Mouse (Mus musculus): Measurements from ENCODE around the gene Creg2. TPM values are rescaled to one million over a fixed set of nuclear protein-coding genes. Genes with fewer than 3 reads are reported as not detected.

Gene Creg2
- not detected in 2 replicates for polyA plus RNA-seq (2011; ENCODE audit: insufficient read length, low read depth, missing spikeins)

DNA sequence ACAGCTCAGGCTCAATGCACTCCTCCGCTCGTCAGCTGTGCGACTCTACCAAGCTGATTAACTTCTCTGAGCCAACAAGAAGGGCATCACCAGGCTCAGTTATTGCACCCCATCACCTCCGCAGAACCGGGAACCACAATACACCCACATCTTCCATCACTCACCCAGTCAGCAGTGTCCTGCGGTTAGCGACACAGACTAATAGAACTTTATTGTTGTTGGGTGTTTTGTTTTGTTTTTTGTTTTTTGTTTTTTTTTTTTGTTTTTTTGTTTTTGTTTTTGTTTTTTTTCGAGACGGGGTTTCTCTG lies at the start of gene Creg2:
TSS of gene Creg2 (minus strand) at position 234 of the 308 bp plus-strand sequence.
- no peak within 1 kb of the TSS for H3K27ac ChIP-seq (ENCODE audit: insufficient read depth, low read length)
- 0 out of 2 replicates have a peak, but pooled peaks cover 2% of the 10 kb centered on the region for H3K4me1 ChIP-seq (ENCODE audit: control insufficient read depth, insufficient read depth, low read length)
- peak within 1 kb of the TSS; percentile 28 for H3K4me3 ChIP-seq (ENCODE audit: insufficient read depth, low read length)
- TF ChIP-seq CTCF (IDR thresholded peaks at IDR 0.05; ENCODE audit: borderline replicate concordance, insufficient read depth, low read length) (no peak), POLR2A (IDR thresholded peaks at IDR 0.05; ENCODE audit: low read depth, low read length) (no peak)

GRCm38 (mm10) chr1:39700599-39701273 lies 49.5 kb upstream of the Creg2 start:
- no peaks in the 10 kb centered on the region for H3K4me1 ChIP-seq (ENCODE audit: control insufficient read depth, insufficient read depth, low read length)
- TF ChIP-seq CTCF (IDR thresholded peaks at IDR 0.05; ENCODE audit: borderline replicate concordance, insufficient read depth, low read length) (no peak), POLR2A (IDR thresholded peaks at IDR 0.05; ENCODE audit: low read depth, low read length) (no peak)
- no peak overlapping the region for H3K4me3 ChIP-seq (ENCODE audit: insufficient read depth, low read length)
- H3K27ac ChIP-seq (ENCODE audit: insufficient read depth, low read length), result no peak overlapping the region

DNA sequence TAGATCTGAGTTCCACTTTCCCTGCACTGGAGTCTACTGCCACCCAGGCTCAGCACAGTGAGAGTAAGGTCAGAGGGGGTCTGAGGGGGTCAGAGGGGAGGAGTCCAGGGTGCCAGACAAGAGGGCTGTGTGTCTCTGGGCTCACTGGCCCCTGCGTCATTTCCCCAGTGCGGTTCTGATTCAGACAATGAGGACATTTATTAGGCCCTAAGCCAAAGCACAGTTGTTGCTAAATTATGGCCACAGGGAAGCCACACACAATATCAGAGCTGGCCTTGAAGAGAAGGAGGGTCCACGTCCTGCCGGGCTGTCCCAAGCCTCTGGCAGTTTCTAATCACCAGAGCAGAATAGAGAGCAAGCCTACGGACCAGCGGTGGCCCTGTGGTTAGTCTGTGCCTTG lies 47.2 kb upstream of the Creg2 start:
- Histone ChIP-seq H3K4me1 (ENCODE audit: control insufficient read depth, insufficient read depth, low read length) (no peaks in the 10 kb centered on the region), H3K27ac (ENCODE audit: insufficient read depth, low read length) (no peak overlapping the region), H3K4me3 (ENCODE audit: insufficient read depth, low read length) (no peak overlapping the region)
- no peak for TF ChIP-seq CTCF (IDR thresholded peaks at IDR 0.05; ENCODE audit: borderline replicate concordance, insufficient read depth, low read length)
- TF ChIP-seq POLR2A (IDR thresholded peaks at IDR 0.05; ENCODE audit: low read depth, low read length), result no peak

GRCm38 (mm10) chr1:39695198-39695597 lies 43.9 kb upstream of the Creg2 start:
- no peak overlapping the region for H3K4me3 ChIP-seq (ENCODE audit: insufficient read depth, low read length)
- TF ChIP-seq CTCF (IDR thresholded peaks at IDR 0.05; ENCODE audit: borderline replicate concordance, insufficient read depth, low read length) (no peak), POLR2A (IDR thresholded peaks at IDR 0.05; ENCODE audit: low read depth, low read length) (no peak)
- H3K4me1 ChIP-seq (ENCODE audit: control insufficient read depth, insufficient read depth, low read length), result no peaks in the 10 kb centered on the region
- no peak overlapping the region for H3K27ac ChIP-seq (ENCODE audit: insufficient read depth, low read length)

DNA sequence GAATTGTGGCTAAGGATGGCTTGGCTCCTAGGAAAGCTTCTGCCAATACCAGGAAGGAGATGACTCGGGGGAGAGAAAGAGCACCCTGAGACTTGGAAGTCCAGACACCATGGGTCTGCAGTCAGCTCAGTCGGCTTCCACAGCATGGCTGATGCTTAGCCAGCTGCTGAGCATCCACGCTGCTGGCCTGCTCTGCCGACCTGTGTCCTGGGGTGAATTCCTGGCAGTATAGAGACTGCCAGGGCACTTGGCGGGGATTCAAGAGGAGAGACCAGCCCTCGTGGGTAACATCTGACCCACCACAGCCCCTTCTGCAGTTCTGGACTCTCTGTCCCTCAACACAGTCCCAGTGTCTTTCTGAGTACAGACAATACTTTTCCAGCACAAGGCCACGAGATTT lies 43.5 kb upstream of the Creg2 start:
- H3K4me1 ChIP-seq (ENCODE audit: control insufficient read depth, insufficient read depth, low read length), result no peaks in the 10 kb centered on the region
- no peak for TF ChIP-seq CTCF (IDR thresholded peaks at IDR 0.05; ENCODE audit: borderline replicate concordance, insufficient read depth, low read length)
- TF ChIP-seq POLR2A (IDR thresholded peaks at IDR 0.05; ENCODE audit: low read depth, low read length), result no peak

GRCm38 (mm10) chr1:39691974-39692373 lies 40.7 kb upstream of the Creg2 start:
- H3K4me1 ChIP-seq (ENCODE audit: control insufficient read depth, insufficient read depth, low read length), result no peaks in the 10 kb centered on the region; the same call in 1 of the 2 replicates
- H3K4me3 ChIP-seq (ENCODE audit: insufficient read depth, low read length), result no peak overlapping the region
- TF ChIP-seq CTCF (IDR thresholded peaks at IDR 0.05; ENCODE audit: borderline replicate concordance, insufficient read depth, low read length), result no peak
- no peak for TF ChIP-seq POLR2A (IDR thresholded peaks at IDR 0.05; ENCODE audit: low read depth, low read length)
- H3K27ac ChIP-seq (ENCODE audit: insufficient read depth, low read length), result no peak overlapping the region

More for the DNA sequence above, 43.5 kb upstream of the Creg2 start:
- Histone ChIP-seq H3K27ac (ENCODE audit: insufficient read depth, low read length) (no peak overlapping the region), H3K4me3 (ENCODE audit: insufficient read depth, low read length) (no peak overlapping the region)

- no peak overlapping the region for H3K27ac ChIP-seq (ENCODE audit: insufficient read depth, low read length)
- TF ChIP-seq POLR2A (IDR thresholded peaks at IDR 0.05; ENCODE audit: low read depth, low read length), result no peak
- TF ChIP-seq CTCF (IDR thresholded peaks at IDR 0.05; ENCODE audit: borderline replicate concordance, insufficient read depth, low read length), result no peak
These were observed 39.8 kb upstream of the Creg2 start for GRCm38 (mm10) chr1:39691061-39691460.

DNA sequence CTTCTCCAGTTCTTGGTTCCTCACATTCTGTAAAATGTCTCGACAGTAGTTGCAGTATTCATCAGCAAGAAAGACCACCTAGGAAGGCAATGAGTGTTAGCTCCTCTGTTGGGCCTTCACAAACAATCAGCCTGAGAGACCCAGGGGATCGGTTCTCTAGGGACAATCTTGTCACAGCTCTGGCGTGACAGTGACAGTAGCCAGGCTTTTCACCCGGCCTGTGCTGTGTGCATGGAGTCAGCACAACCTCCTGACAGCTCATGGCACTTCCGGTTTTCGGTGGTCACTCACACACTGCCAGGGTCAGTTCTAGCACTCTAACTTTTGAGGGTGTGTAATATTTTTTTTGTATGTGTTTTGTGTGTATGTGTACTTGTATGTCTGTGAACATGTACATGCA lies 37.3 kb upstream of the Creg2 start:
- Histone ChIP-seq H3K27ac (ENCODE audit: insufficient read depth, low read length) (no peak overlapping the region), H3K4me3 (ENCODE audit: insufficient read depth, low read length) (no peak overlapping the region), H3K4me1 (ENCODE audit: control insufficient read depth, insufficient read depth, low read length) (no peaks in the 10 kb centered on the region; the same call in none of the 2 replicates)
- TF ChIP-seq POLR2A (IDR thresholded peaks at IDR 0.05; ENCODE audit: low read depth, low read length) (no peak), CTCF (IDR thresholded peaks at IDR 0.05; ENCODE audit: borderline replicate concordance, insufficient read depth, low read length) (no peak)

More at GRCm38 (mm10) chr1:39691061-39691460, 39.8 kb upstream of the Creg2 start:
- H3K4me3 ChIP-seq (ENCODE audit: insufficient read depth, low read length), result no peak overlapping the region
- no peaks in the 10 kb centered on the region; the same call in none of the 2 replicates for H3K4me1 ChIP-seq (ENCODE audit: control insufficient read depth, insufficient read depth, low read length)

DNA sequence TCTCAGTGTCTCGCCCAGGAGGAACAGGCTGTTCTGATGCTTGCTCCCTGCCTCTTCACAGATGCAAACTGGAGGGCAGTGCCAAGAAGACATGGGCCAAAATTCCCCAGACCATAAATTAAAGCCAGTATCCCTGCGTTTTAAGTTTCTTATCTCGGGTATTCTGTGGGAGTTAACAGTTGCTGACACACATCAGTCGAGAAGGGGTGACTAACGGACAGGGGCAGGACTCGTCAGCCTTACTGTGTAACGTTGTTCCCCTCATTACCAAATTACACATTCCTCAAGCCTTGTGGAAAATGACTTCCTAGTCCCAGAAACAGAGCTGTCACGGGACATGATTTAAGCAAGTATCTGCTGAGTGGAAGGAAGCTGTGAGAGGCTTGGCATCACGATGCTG lies 36.0 kb upstream of the Creg2 start:
- TF ChIP-seq POLR2A (IDR thresholded peaks at IDR 0.05; ENCODE audit: low read depth, low read length) (no peak), CTCF (IDR thresholded peaks at IDR 0.05; ENCODE audit: borderline replicate concordance, insufficient read depth, low read length) (no peak)
- Histone ChIP-seq H3K4me3 (ENCODE audit: insufficient read depth, low read length) (no peak overlapping the region), H3K4me1 (ENCODE audit: control insufficient read depth, insufficient read depth, low read length) (no peaks in the 10 kb centered on the region; the same call in none of the 2 replicates), H3K27ac (ENCODE audit: insufficient read depth, low read length) (no peak overlapping the region)

DNA sequence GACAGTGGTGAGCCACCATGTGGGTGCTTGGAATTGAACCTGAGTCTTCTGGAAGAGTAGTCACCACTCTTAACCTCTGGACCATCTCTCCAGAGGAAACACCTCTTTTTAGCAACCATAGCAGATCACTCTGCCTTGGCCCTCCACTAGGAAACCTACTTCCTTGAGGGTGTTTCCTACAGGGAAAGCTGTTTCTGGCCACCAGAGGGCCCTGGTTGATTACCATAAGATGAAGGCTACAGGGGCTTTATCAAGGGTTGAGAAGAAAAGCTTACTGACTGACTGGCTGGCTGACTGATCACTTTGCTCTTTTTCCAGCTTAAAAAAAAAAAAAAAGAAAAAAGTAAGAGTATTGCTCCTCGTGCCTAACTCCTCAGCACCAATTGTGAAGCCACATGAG lies 34.6 kb upstream of the Creg2 start:
- no peak for TF ChIP-seq CTCF (IDR thresholded peaks at IDR 0.05; ENCODE audit: borderline replicate concordance, insufficient read depth, low read length)
- no peak for TF ChIP-seq POLR2A (IDR thresholded peaks at IDR 0.05; ENCODE audit: low read depth, low read length)
- H3K4me1 ChIP-seq (ENCODE audit: control insufficient read depth, insufficient read depth, low read length), result no peaks in the 10 kb centered on the region; the same call in none of the 2 replicates
- H3K4me3 ChIP-seq (ENCODE audit: insufficient read depth, low read length), result no peak overlapping the region
- no peak overlapping the region for H3K27ac ChIP-seq (ENCODE audit: insufficient read depth, low read length)

Measured in embryonic fibroblast, embryonic 13.5 days (primary cell).